Mouse (Mus musculus) testis, adult 2 months (tissue): ENCODE data around the gene Pum2.

Source experiments
- CTCF ChIP-seq: fragments of 200-500 bp; IDR thresholded peaks from 2 replicates; pipeline ENCODE4 v1.5.1; 2012; ENCODE audit warnings: low read depth, mild to moderate bottlenecking, inconsistent platforms, low read length, moderate library complexity; ENCODE audit not compliant: control insufficient read depth, insufficient read depth, insufficient replicate concordance
- POLR2A ChIP-seq: fragments of 200-500 bp; IDR thresholded peaks from 2 replicates; pipeline ENCODE4 v1.6.1; 2012; ENCODE audit warnings: low read depth, mild to moderate bottlenecking, inconsistent platforms, low read length, moderate library complexity; ENCODE audit not compliant: control insufficient read depth

DNA sequence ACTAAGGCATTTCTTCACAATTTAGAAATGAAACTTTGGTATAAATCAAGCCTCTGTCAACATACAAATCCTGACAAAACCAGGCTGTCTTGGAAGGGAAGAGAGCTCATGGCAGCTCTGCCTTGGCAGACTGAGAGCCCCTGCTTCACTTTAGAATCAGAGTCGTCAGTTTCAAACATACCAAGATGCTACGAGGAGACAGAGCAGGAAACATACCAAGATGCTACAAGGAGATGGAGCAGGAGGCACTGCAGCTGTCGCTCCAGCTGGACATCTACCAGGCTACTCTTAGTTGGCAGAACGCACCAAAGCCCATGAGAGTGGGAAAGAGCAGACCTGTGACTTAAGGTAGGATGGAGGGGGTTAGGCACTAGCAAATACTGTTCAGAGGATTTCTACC is 11.2 kb upstream of the Pum2 start:
- TF ChIP-seq POLR2A (no peak), CTCF (no peak)
